Mouse (Mus musculus): Measurements from ENCODE around the gene Nanog. TPM values are rescaled to one million over a fixed set of nuclear protein-coding genes. Genes with fewer than 3 reads are reported as not detected.

The Nanog gene
- polyA plus RNA-seq, 1 experiment from 2014 or later: 0.36 TPM

- Histone ChIP-seq H3K9ac (replicated peaks; ENCODE audit: low read depth) (no peak overlapping the region), H3K4me1 (ENCODE audit: insufficient read depth, low read depth, low read length) (no peaks in the 10 kb centered on the region), H3K4me3 (ENCODE audit: low read depth, low read length) (no peak overlapping the region), H3K27me3 (replicated peaks; ENCODE audit: insufficient read depth, low read length) (no peaks in the 10 kb centered on the region), H3K27ac (ENCODE audit: low read length) (no peak overlapping the region), H3K4me2 (replicated peaks; ENCODE audit: low read depth, low read length) (no peak overlapping the region), H3K36me3 (ENCODE audit: insufficient read depth, low read length) (no peaks in the 10 kb centered on the region), H3K9me3 (ENCODE audit: low read length) (no peaks in the 10 kb centered on the region)
- DNase-seq (ENCODE audit: low spot score): no peak
- WGBS: 30% methylated on average over 14 of the region's 14 CpGs
- ATAC-seq: no peak
- TF ChIP-seq CTCF (IDR thresholded peaks at IDR 0.05) (no peak), EP300 (IDR thresholded peaks at IDR 0.05) (no peak)
These were observed 43.6 kb upstream of the Nanog start for GRCm38 (mm10) chr6:122663596-122664206.

GRCm38 (mm10) chr6:122665866-122666265, 41.4 kb upstream of the Nanog start:
- H3K4me3 ChIP-seq (ENCODE audit: low read depth, low read length): no peak overlapping the region
- ATAC-seq (no peak), DNase-seq (ENCODE audit: low spot score) (no peak)
- no peaks in the 10 kb centered on the region for H3K4me1 ChIP-seq (ENCODE audit: insufficient read depth, low read depth, low read length)
- no peaks in the 10 kb centered on the region for H3K9me3 ChIP-seq (ENCODE audit: low read length)
- no peak overlapping the region for H3K27ac ChIP-seq (ENCODE audit: low read length)
- no peaks in the 10 kb centered on the region for H3K27me3 ChIP-seq (replicated peaks; ENCODE audit: insufficient read depth, low read length)
- no peak overlapping the region for H3K9ac ChIP-seq (replicated peaks; ENCODE audit: low read depth)
- no peak overlapping the region for H3K4me2 ChIP-seq (replicated peaks; ENCODE audit: low read depth, low read length)
- TF ChIP-seq EP300 (IDR thresholded peaks at IDR 0.05) (no peak), CTCF (IDR thresholded peaks at IDR 0.05) (no peak)
- WGBS: 46% methylated on average over 7 of the region's 7 CpGs
- H3K36me3 ChIP-seq (ENCODE audit: insufficient read depth, low read length): no peaks in the 10 kb centered on the region

- Histone ChIP-seq H3K4me2 (replicated peaks; ENCODE audit: low read depth, low read length) (no peak overlapping the region), H3K36me3 (ENCODE audit: insufficient read depth, low read length) (no peaks in the 10 kb centered on the region), H3K9me3 (ENCODE audit: low read length) (no peaks in the 10 kb centered on the region), H3K27ac (ENCODE audit: low read length) (no peak overlapping the region), H3K9ac (replicated peaks; ENCODE audit: low read depth) (no peak overlapping the region), H3K4me1 (ENCODE audit: insufficient read depth, low read depth, low read length) (no peaks in the 10 kb centered on the region), H3K27me3 (replicated peaks; ENCODE audit: insufficient read depth, low read length) (no peaks in the 10 kb centered on the region), H3K4me3 (ENCODE audit: low read depth, low read length) (no peak overlapping the region)
- DNase-seq (ENCODE audit: low spot score) (no peak), ATAC-seq (no peak)
- TF ChIP-seq EP300 (IDR thresholded peaks at IDR 0.05): no peak
- no peak for TF ChIP-seq CTCF (IDR thresholded peaks at IDR 0.05)
- WGBS: 64% methylated on average over 5 of the region's 5 CpGs
These were observed 39.6 kb upstream of the Nanog start for GRCm38 (mm10) chr6:122667715-122668114.

- H3K4me3 ChIP-seq (ENCODE audit: low read depth, low read length): no peak overlapping the region
- 66% methylated on average over 5 of the region's 5 CpGs for WGBS
- no peaks in the 10 kb centered on the region for H3K4me1 ChIP-seq (ENCODE audit: insufficient read depth, low read depth, low read length)
- ATAC-seq (no peak), DNase-seq (ENCODE audit: low spot score) (no peak)
- no peaks in the 10 kb centered on the region for H3K36me3 ChIP-seq (ENCODE audit: insufficient read depth, low read length)
- no peaks in the 10 kb centered on the region for H3K27me3 ChIP-seq (replicated peaks; ENCODE audit: insufficient read depth, low read length)
- H3K9ac ChIP-seq (replicated peaks; ENCODE audit: low read depth): no peak overlapping the region
- H3K27ac ChIP-seq (ENCODE audit: low read length): no peak overlapping the region
- no peak for TF ChIP-seq EP300 (IDR thresholded peaks at IDR 0.05)
- TF ChIP-seq CTCF (IDR thresholded peaks at IDR 0.05): no peak
- H3K4me2 ChIP-seq (replicated peaks; ENCODE audit: low read depth, low read length): no peak overlapping the region
- no peaks in the 10 kb centered on the region for H3K9me3 ChIP-seq (ENCODE audit: low read length)
These were observed 38.5 kb upstream of the Nanog start for GRCm38 (mm10) chr6:122668823-122669222.

- Histone ChIP-seq H3K4me2 (replicated peaks; ENCODE audit: low read depth, low read length) (peak overlapping the region; percentile 35), H3K9me3 (ENCODE audit: low read length) (no peaks in the 10 kb centered on the region), H3K9ac (replicated peaks; ENCODE audit: low read depth) (no peak overlapping the region), H3K36me3 (ENCODE audit: insufficient read depth, low read length) (no peaks in the 10 kb centered on the region), H3K4me1 (ENCODE audit: insufficient read depth, low read depth, low read length) (no peaks in the 10 kb centered on the region), H3K27ac (ENCODE audit: low read length) (no peak overlapping the region), H3K4me3 (ENCODE audit: low read depth, low read length) (no peak overlapping the region), H3K27me3 (replicated peaks; ENCODE audit: insufficient read depth, low read length) (no peaks in the 10 kb centered on the region)
- peak; percentile 77 for ATAC-seq
- TF ChIP-seq CTCF (IDR thresholded peaks at IDR 0.05): peak; percentile 100
- TF ChIP-seq EP300 (IDR thresholded peaks at IDR 0.05): no peak
- peak; percentile 94 for DNase-seq (ENCODE audit: low spot score)
- 9% methylated on average over 19 of the region's 19 CpGs for WGBS
These were observed 37.7 kb upstream of the Nanog start for GRCm38 (mm10) chr6:122669406-122670200.

- Histone ChIP-seq H3K9me3 (ENCODE audit: low read length) (no peaks in the 10 kb centered on the region), H3K36me3 (ENCODE audit: insufficient read depth, low read length) (no peaks in the 10 kb centered on the region), H3K27me3 (replicated peaks; ENCODE audit: insufficient read depth, low read length) (no peaks in the 10 kb centered on the region), H3K4me3 (ENCODE audit: low read depth, low read length) (no peak overlapping the region), H3K4me1 (ENCODE audit: insufficient read depth, low read depth, low read length) (no peaks in the 10 kb centered on the region), H3K9ac (replicated peaks; ENCODE audit: low read depth) (no peak overlapping the region), H3K27ac (ENCODE audit: low read length) (no peak overlapping the region), H3K4me2 (replicated peaks; ENCODE audit: low read depth, low read length) (peak overlapping the region; percentile 35; the same call in 1 of the 2 replicates)
- ATAC-seq: no peak
- TF ChIP-seq CTCF (IDR thresholded peaks at IDR 0.05) (no peak), EP300 (IDR thresholded peaks at IDR 0.05) (no peak)
- WGBS: 28% methylated on average over 10 of the region's 10 CpGs
- DNase-seq (ENCODE audit: low spot score): no peak
These were observed 37.1 kb upstream of the Nanog start for GRCm38 (mm10) chr6:122670201-122670551.

Data from lung, postnatal 0 days (tissue).